Mouse (Mus musculus): ENCODE measurements at regions not wholly inside any gene's neighbourhood (a gene's known extent, or its start where the extent isn't known, plus 50 kb on each side); places are given as distances from the start of the nearest gene placed in this dataset.

GRCm38 (mm10) chr11:18163156-18164024 lies 209.7 kb upstream of the Etaa1 start:
- Histone ChIP-seq H3K9me3 (no peaks in the 10 kb centered on the region), H3K4me1 (no peaks in the 10 kb centered on the region), H3K27ac (no peak overlapping the region), H3K27me3 (replicated peaks) (no peaks in the 10 kb centered on the region), H3K4me2 (no peak overlapping the region), H3K9ac (no peak overlapping the region), H3K4me3 (no peak overlapping the region), H3K36me3 (replicated peaks) (no peaks in the 10 kb centered on the region)
- 77% methylated on average over 5 of the region's 5 CpGs for WGBS
- ATAC-seq (replicated peaks): no peak

DNA sequence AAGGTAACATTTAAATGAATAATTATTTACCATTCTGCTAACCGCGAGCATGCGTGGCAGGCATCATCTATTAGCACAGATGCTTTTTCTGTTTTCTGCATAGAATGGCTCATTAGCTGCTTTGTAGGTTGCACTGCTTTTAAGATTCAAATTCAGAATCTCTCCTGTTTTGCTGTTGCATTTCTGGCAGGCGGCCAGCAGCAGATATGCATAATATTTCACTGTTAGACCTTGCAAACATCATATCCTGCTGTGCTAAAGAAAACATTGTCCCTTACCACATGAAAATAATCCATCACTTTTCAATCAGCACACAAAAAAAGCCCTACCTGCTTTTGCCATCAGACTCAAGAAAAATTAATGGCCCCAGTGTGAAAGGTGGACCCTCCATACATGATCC lies 202.8 kb upstream of the Etaa1 start:
- H3K9me3 ChIP-seq: no peaks in the 10 kb centered on the region
- no peak; the same call in 1 of the 2 replicates for ATAC-seq (replicated peaks)
- no peak overlapping the region for H3K4me2 ChIP-seq
- no peaks in the 10 kb centered on the region for H3K36me3 ChIP-seq (replicated peaks)
- H3K4me1 ChIP-seq: peaks cover 4% of the 10 kb centered on the region; the same call in 1 of the 2 replicates
- 61% methylated on average over 4 of the region's 4 CpGs for WGBS
- no peak overlapping the region for H3K27ac ChIP-seq
- H3K27me3 ChIP-seq (replicated peaks): no peaks in the 10 kb centered on the region
- no peak overlapping the region for H3K9ac ChIP-seq
- H3K4me3 ChIP-seq: no peak overlapping the region

GRCm38 (mm10) chr11:18151788-18152563 lies 198.3 kb upstream of the Etaa1 start:
- H3K9me3 ChIP-seq: no peaks in the 10 kb centered on the region
- WGBS: 26% methylated on average over 6 of the region's 6 CpGs
- no peak overlapping the region for H3K9ac ChIP-seq
- H3K4me3 ChIP-seq: no peak overlapping the region
- H3K36me3 ChIP-seq (replicated peaks): no peaks in the 10 kb centered on the region
- ATAC-seq (replicated peaks): peak; percentile 71; the same call in 1 of the 2 replicates
- no peaks in the 10 kb centered on the region for H3K27me3 ChIP-seq (replicated peaks)
- H3K4me2 ChIP-seq: no peak overlapping the region
- H3K4me1 ChIP-seq: peaks cover 4% of the 10 kb centered on the region; the same call in 1 of the 2 replicates
- no peak overlapping the region for H3K27ac ChIP-seq

- ATAC-seq (replicated peaks): no peak
- WGBS: 43% methylated on average over 4 of the region's 4 CpGs
- Histone ChIP-seq H3K9ac (no peak overlapping the region), H3K4me3 (no peak overlapping the region), H3K4me2 (no peak overlapping the region), H3K27ac (no peak overlapping the region), H3K9me3 (no peaks in the 10 kb centered on the region), H3K4me1 (peaks cover 4% of the 10 kb centered on the region; the same call in 1 of the 2 replicates), H3K36me3 (replicated peaks) (no peaks in the 10 kb centered on the region), H3K27me3 (replicated peaks) (no peaks in the 10 kb centered on the region)
These were observed 197.7 kb upstream of the Etaa1 start for GRCm38 (mm10) chr11:18151369-18151768.

DNA sequence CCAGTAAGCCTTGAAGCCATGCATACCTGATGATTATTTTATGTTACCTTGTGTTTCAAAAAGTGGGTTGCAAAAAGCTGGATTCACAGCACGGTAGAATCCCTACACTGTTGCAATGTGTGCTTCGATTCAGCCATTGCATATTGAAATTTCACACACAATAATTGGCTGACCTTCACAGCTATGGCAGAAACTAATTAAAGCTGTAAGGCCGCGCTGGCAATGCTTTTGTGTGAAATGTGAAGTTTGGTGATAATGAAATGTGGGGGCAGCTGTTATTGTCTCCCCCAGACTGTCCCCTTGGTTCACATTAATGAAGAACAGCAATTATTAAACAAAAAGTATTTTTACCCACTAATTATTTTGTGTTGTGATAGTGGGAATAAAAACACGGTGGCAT lies 173.8 kb upstream of the Etaa1 start:
- ATAC-seq (replicated peaks): no peak
- Histone ChIP-seq H3K36me3 (replicated peaks) (no peaks in the 10 kb centered on the region), H3K4me1 (no peaks in the 10 kb centered on the region), H3K27ac (no peak overlapping the region), H3K4me3 (no peak overlapping the region), H3K9me3 (no peaks in the 10 kb centered on the region), H3K27me3 (replicated peaks) (no peaks in the 10 kb centered on the region), H3K4me2 (no peak overlapping the region), H3K9ac (no peak overlapping the region)
- 73% methylated on average over 5 of the region's 5 CpGs for WGBS

DNA sequence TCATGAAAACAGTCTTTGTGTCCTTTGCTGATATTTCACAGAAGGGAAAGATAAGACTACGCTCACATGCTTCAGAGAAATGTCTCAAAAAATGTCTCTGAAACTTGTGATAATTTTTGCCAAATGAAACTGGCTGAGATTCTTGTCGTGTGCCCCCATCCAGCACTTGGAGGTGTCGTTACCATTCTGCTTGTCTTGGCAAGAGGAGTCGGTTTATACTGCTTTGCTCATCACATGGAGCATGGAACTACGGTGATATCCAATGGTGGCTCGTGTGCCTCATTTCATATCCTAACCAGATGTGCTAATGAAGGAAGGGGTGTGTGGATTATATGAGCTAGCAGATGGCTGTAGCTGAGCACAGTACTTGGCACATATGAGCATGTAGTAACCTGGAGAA lies 169.4 kb upstream of the Etaa1 start:
- Histone ChIP-seq H3K4me1 (no peaks in the 10 kb centered on the region), H3K9me3 (no peaks in the 10 kb centered on the region), H3K27ac (no peak overlapping the region), H3K9ac (no peak overlapping the region), H3K27me3 (replicated peaks) (no peaks in the 10 kb centered on the region), H3K36me3 (replicated peaks) (no peaks in the 10 kb centered on the region), H3K4me3 (no peak overlapping the region), H3K4me2 (no peak overlapping the region)
- ATAC-seq (replicated peaks): no peak
- WGBS: 92% methylated on average over 6 of the region's 6 CpGs

- WGBS: 76% methylated on average over 2 of the region's 2 CpGs
- Histone ChIP-seq H3K36me3 (replicated peaks) (no peaks in the 10 kb centered on the region), H3K4me1 (no peaks in the 10 kb centered on the region), H3K27ac (no peak overlapping the region), H3K9me3 (no peaks in the 10 kb centered on the region), H3K27me3 (replicated peaks) (no peaks in the 10 kb centered on the region), H3K4me3 (no peak overlapping the region), H3K4me2 (no peak overlapping the region), H3K9ac (no peak overlapping the region)
- ATAC-seq (replicated peaks): no peak
These were observed 168.9 kb upstream of the Etaa1 start for GRCm38 (mm10) chr11:18122616-18123015.

GRCm38 (mm10) chr11:18115693-18116450 lies 162.2 kb upstream of the Etaa1 start:
- Histone ChIP-seq H3K27me3 (replicated peaks) (no peaks in the 10 kb centered on the region), H3K9ac (no peak overlapping the region), H3K4me2 (no peak overlapping the region), H3K36me3 (replicated peaks) (no peaks in the 10 kb centered on the region), H3K27ac (no peak overlapping the region), H3K4me3 (no peak overlapping the region), H3K9me3 (no peaks in the 10 kb centered on the region), H3K4me1 (no peaks in the 10 kb centered on the region)
- 75% methylated on average over 9 of the region's 9 CpGs for WGBS
- ATAC-seq (replicated peaks): peak; percentile 84

DNA sequence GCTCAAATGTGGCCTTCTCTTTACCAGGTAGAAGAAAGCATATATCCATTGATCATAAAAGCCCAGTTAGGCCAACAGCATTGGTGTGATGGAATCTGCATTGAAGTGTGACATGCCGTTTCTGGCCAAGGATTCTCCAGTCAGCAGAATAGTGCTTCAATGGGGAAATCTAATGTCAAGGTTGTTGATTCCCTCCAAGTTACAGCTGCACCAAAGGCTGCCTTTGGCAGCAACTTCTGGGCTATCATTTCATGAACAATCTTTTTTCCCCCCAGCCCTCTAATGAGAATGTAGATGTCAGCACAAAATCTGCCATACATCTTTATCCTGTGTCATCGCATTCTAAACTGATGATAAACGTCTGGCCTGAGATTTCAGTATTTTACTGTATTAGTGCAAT lies 149.2 kb upstream of the Etaa1 start:
- no peak for ATAC-seq (replicated peaks)
- Histone ChIP-seq H3K9ac (no peak overlapping the region), H3K36me3 (replicated peaks) (no peaks in the 10 kb centered on the region), H3K4me2 (no peak overlapping the region), H3K4me1 (no peaks in the 10 kb centered on the region), H3K9me3 (no peaks in the 10 kb centered on the region), H3K27me3 (replicated peaks) (no peaks in the 10 kb centered on the region), H3K4me3 (no peak overlapping the region), H3K27ac (no peak overlapping the region)
- WGBS: 87% methylated on average over 3 of the region's 3 CpGs

DNA sequence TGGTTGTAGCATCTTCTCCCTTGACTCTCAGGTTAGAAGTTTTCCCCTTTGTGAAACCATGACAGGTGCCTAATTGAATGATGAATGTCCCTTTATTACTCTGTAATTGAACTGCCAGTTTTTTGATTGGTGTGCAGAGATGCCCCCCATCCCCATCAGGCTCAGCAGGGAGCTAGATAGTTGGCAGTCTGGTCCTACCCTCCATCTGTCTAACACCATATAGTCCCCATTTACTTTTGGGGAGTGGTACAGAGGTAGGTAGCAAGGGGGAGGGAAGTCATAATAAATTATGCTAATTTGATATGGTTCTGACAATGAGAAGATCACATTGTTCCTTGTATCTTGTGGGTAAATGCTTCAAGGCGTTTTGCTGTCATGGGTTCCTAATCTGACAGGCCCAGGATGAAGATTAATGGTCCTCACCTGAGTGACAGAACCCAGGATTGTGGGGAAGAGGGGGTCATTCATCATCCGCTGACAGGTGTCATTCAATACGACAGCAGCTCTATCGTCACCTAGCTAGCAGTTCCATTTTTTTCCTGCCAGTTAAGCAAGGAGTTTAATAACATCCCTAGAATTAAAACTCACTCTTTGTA lies 122.3 kb upstream of the Etaa1 start:
- Histone ChIP-seq H3K4me2 (no peak overlapping the region), H3K36me3 (replicated peaks) (no peaks in the 10 kb centered on the region), H3K27me3 (replicated peaks) (no peaks in the 10 kb centered on the region), H3K27ac (no peak overlapping the region), H3K4me1 (no peaks in the 10 kb centered on the region), H3K4me3 (no peak overlapping the region), H3K9me3 (no peaks in the 10 kb centered on the region), H3K9ac (no peak overlapping the region)
- ATAC-seq (replicated peaks): no peak
- 65% methylated on average over 4 of the region's 4 CpGs for WGBS

GRCm38 (mm10) chr11:18070586-18071306 lies 117.1 kb upstream of the Etaa1 start:
- ATAC-seq (replicated peaks): no peak

More at GRCm38 (mm10) chr11:18070586-18071306, 117.1 kb upstream of the Etaa1 start:
- H3K9me3 ChIP-seq: no peaks in the 10 kb centered on the region
- no peaks in the 10 kb centered on the region for H3K36me3 ChIP-seq (replicated peaks)
- 86% methylated on average over 4 of the region's 4 CpGs for WGBS
- H3K27ac ChIP-seq: no peak overlapping the region
- no peak overlapping the region for H3K9ac ChIP-seq
- H3K4me2 ChIP-seq: no peak overlapping the region
- H3K4me1 ChIP-seq: no peaks in the 10 kb centered on the region
- no peak overlapping the region for H3K4me3 ChIP-seq
- no peaks in the 10 kb centered on the region for H3K27me3 ChIP-seq (replicated peaks)

All from midbrain, embryonic 15.5 days (tissue).